9 mouse cellular contexts compared by ENCODE assay signal in the genomic region with DNA sequence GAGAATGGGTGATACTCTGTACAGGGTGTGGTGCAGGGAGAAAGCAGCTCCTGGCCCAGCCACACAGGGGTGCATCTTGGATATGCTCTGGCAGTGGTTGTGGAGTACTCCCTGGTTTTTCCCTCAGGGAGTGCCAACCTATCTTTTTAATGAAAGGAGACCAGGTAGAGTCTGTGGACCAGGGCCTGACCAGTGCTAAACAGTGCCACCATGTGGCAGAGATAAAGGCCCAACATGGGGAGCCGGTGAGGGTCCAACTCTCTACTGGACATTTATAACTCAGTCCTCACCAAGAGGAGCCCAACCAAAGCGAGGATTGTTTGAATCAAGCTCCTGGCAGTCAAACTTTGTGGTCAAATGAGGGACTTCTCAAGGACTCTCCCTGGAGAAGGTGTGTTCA.
DNase-seq lines count a peak whose midpoint lies in the region; ATAC-seq lines count a peak whose summit lies in the region.
"Had no signal": no experiment of that assay in that cellular context is flagged by ENCODE, and none has a peak within 500 bp of the region (broad histone marks: within the 10 kb centered on the region; RNA-seq: fewer than 3 reads in every experiment).

No protein-coding gene starts in this region.

- H3K27ac ChIP-seq in hindbrain, embryonic 14.5 days: no peak overlapping the region
- H3K27ac ChIP-seq: liver, embryonic 13.5 days had no signal

- 61% methylated on average over 2 of the region's 2 CpGs for WGBS in hindbrain, embryonic 14.5 days

- H3K9ac ChIP-seq in hindbrain, embryonic 14.5 days: no peak overlapping the region
- H3K9ac ChIP-seq: liver, embryonic 13.5 days had no signal

- peak; percentile 15 for DNase-seq in adrenal gland, adult 2 months
- no peak for DNase-seq in adrenal gland, postnatal 4 days (ENCODE audit: low spot score in 2 of 2)
- peak; percentile 8 to 9 for DNase-seq in layer of hippocampus, postnatal 25 days (ENCODE audit: extremely low spot score in 1 of 2, low spot score in 1 of 2)
- no peak for DNase-seq in layer of hippocampus, adult 9-11 months
- DNase-seq in embryo, embryonic 10.5 days (ENCODE audit: low spot score): peak; percentile 46
- DNase-seq in lung, postnatal 14 days: peak; percentile 61
- no peak for DNase-seq in hindbrain, embryonic 14.5 days (ENCODE audit: low spot score)
- DNase-seq in B cell, adult 2 months: no peak
- DNase-seq: liver, embryonic 13.5 days had no signal

- no peak for ATAC-seq in hindbrain, embryonic 14.5 days (ENCODE audit: low FRiP score)

- H3K27me3 ChIP-seq in hindbrain, embryonic 14.5 days (ENCODE audit: control insufficient read depth, insufficient read depth, low read length): no peaks in the 10 kb centered on the region
- H3K27me3 ChIP-seq: liver, embryonic 13.5 days had no signal

- H3K4me3 ChIP-seq in hindbrain, embryonic 14.5 days (replicated peaks; ENCODE audit: low read length): no peak overlapping the region
- H3K4me3 ChIP-seq: liver, embryonic 13.5 days had no signal

- no peaks in the 10 kb centered on the region for H3K9me3 ChIP-seq in hindbrain, embryonic 14.5 days (ENCODE audit: control insufficient read depth, low read length)
- H3K9me3 ChIP-seq: liver, embryonic 13.5 days had no signal

- no peaks in the 10 kb centered on the region for H3K4me1 ChIP-seq in hindbrain, embryonic 14.5 days (replicated peaks; ENCODE audit: control insufficient read depth, insufficient read depth, low read length)

- H3K36me3 ChIP-seq in hindbrain, embryonic 14.5 days (replicated peaks; ENCODE audit: control insufficient read depth, insufficient read depth): no peaks in the 10 kb centered on the region
- H3K36me3 ChIP-seq: liver, embryonic 13.5 days had no signal

- H3K4me2 ChIP-seq in hindbrain, embryonic 14.5 days (replicated peaks): no peak overlapping the region
- H3K4me2 ChIP-seq: liver, embryonic 13.5 days had no signal

Comparison
In these comparisons a context has a peak if more than half of its experiments do, and no peak if none do; other contexts are left out.
1. DNase-seq: peak in adrenal gland, adult 2 months (single experiment), layer of hippocampus, postnatal 25 days (2 of 2), embryo, embryonic 10.5 days (single experiment) and lung, postnatal 14 days (single experiment); none in adrenal gland, postnatal 4 days (0 of 2), layer of hippocampus, adult 9-11 months (single experiment), hindbrain, embryonic 14.5 days (single experiment) and B cell, adult 2 months (0 of 2).